Mouse (Mus musculus) stomach, embryonic 15.5 days (tissue): ENCODE measurements around the gene Slc2a4. TPM values are rescaled to one million over a fixed set of nuclear protein-coding genes. Genes with fewer than 3 reads are reported as not detected.
"Not testable (repeated sequence)": the region's sequence is repeated elsewhere in the genome, so short reads cannot be mapped to it uniquely, and the experiment has no call there.

Experiments used
- ATAC-seq: fragments of 200-750 bp; cut with Nextera tagmentation; 2 replicates; pipeline ENCODE4 v1.8.0; 2017; ENCODE audit warnings: low read depth, moderate number of reproducible peaks, moderate TSS enrichment; ENCODE audit not compliant: insufficient read depth, low FRiP score
- H3K27ac ChIP-seq: fragments of 300-500 bp; sonication (generic); 2 replicates; pipeline ENCODE4 v1.5.1; 2015; ENCODE audit warnings: mild to moderate bottlenecking, inconsistent platforms
- H3K27me3 ChIP-seq: fragments of 300-500 bp; sonication (generic); replicated peaks from 2 replicates; pipeline ENCODE4 v1.6.1; 2015; ENCODE audit warnings: inconsistent platforms
- H3K36me3 ChIP-seq: fragments of 300-500 bp; sonication (generic); 2 replicates; pipeline ENCODE4 v1.6.1; 2015; ENCODE audit warnings: inconsistent platforms
- H3K4me1 ChIP-seq: fragments of 300-500 bp; sonication (generic); 2 replicates; pipeline ENCODE4 v1.6.1; 2015; ENCODE audit warnings: inconsistent platforms
- H3K4me2 ChIP-seq: fragments of 300-500 bp; sonication (generic); 2 replicates; pipeline ENCODE4 v1.6.1; 2015; ENCODE audit warnings: mild to moderate bottlenecking, inconsistent platforms
- H3K4me3 ChIP-seq: fragments of 300-500 bp; sonication (generic); replicated peaks from 2 replicates; pipeline ENCODE4 v1.5.1; 2015; ENCODE audit warnings: inconsistent platforms
- H3K9ac ChIP-seq: fragments of 300-500 bp; sonication (generic); 2 replicates; pipeline ENCODE4 v1.6.1; 2015; ENCODE audit warnings: inconsistent platforms
- H3K9me3 ChIP-seq: fragments of 300-500 bp; sonication (generic); 2 replicates; pipeline ENCODE4 v1.6.1; 2016; ENCODE audit warnings: inconsistent platforms
- WGBS: fragments of 180-500 bp; shearing (Covaris S2); methylation state at CpG from one replicate; pipeline ENCODE4 v1.1.7; 2015; 5-methylcytosine and 5-hydroxymethylcytosine counted together
- polyA plus RNA-seq: library from polyadenylated mRNA; unstranded; fragments of >200 nt; fragmentation: Nextera tagmentation; extraction: Ambion mirVana; gene quantifications from 2 replicates; pipeline ENCODE4 v1.2.1, GENCODE M21; 2015

Slc2a4 gene
- polyA plus RNA-seq, 1 experiment from 2014 or later, result 26.3 TPM

DNA sequence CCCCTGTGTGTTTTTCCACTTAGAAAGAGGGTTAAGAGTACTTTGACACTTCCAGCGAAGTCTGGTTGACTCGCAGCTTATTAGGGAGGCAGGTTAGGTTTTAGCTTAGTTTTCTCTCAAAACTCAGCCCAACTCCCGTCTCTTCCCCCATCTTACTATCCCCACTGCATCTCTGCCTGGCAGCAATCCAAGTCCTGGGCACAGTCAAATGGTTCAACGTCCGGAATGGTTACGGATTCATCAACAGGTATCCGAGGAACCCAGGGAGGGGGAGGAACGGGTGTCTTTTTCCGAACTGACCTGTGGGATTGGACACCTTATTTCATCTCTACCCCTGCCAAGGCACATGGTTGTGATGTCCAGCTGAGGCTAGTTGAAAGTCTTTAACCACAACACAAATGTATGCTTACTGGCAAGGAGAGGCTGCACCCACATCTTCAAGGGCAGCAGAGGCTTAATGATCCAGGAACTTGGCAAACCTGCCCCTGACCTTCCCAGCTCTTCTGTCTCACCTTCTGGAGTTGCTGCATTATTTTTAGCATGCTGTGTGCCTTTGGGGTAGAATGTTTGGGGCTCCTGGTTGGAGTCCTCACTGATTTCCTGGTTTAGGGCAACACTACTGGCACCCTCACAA lies 11.2 kb downstream of the Slc2a4 start:
- Histone ChIP-seq H3K4me3 (peak overlapping the region; percentile 49), H3K9me3 (no peaks in the 10 kb centered on the region), H3K9ac (no peak overlapping the region), H3K27me3 (peaks cover 9% of the 10 kb centered on the region; the same call in 1 of the 2 replicates), H3K27ac (no peak overlapping the region; the same call in 1 of the 2 replicates), H3K4me2 (peak overlapping the region; percentile 98), H3K36me3 (no peaks in the 10 kb centered on the region), H3K4me1 (peaks cover 39% of the 10 kb centered on the region)
- no peak for ATAC-seq
- WGBS, result 23% methylated on average over 9 of the region's 9 CpGs

DNA sequence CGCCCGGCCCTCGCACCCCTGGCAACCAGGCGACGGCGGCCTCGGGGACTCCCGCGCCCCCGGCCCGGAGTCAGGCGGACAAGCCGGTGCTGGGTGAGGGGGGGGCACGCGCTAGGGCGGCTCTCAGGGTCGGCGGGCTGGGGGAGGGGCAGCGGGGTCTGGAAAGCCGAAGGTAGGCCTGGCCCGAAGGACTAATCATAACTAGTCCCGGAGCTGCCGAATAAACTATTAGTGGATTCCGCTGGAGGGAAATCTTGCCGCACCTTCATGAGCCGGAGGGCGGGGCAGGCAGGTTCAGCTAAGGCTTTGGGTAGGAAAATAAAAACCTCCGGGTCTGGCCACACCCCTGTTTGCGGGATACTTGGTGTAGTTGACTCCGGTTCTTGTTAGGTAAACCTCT lies 11.8 kb downstream of the Slc2a4 start:
- Histone ChIP-seq H3K9ac (peak overlapping the region; percentile 27; the same call in 1 of the 2 replicates), H3K36me3 (no peaks in the 10 kb centered on the region), H3K9me3 (no peaks in the 10 kb centered on the region), H3K27me3 (peaks cover 9% of the 10 kb centered on the region; the same call in 1 of the 2 replicates), H3K4me1 (peaks cover 39% of the 10 kb centered on the region), H3K4me2 (peak overlapping the region; percentile 98), H3K4me3 (peak overlapping the region; percentile 49), H3K27ac (no peak overlapping the region)
- 3% methylated on average over 28 of the region's 30 CpGs for WGBS
- no peak for ATAC-seq

DNA sequence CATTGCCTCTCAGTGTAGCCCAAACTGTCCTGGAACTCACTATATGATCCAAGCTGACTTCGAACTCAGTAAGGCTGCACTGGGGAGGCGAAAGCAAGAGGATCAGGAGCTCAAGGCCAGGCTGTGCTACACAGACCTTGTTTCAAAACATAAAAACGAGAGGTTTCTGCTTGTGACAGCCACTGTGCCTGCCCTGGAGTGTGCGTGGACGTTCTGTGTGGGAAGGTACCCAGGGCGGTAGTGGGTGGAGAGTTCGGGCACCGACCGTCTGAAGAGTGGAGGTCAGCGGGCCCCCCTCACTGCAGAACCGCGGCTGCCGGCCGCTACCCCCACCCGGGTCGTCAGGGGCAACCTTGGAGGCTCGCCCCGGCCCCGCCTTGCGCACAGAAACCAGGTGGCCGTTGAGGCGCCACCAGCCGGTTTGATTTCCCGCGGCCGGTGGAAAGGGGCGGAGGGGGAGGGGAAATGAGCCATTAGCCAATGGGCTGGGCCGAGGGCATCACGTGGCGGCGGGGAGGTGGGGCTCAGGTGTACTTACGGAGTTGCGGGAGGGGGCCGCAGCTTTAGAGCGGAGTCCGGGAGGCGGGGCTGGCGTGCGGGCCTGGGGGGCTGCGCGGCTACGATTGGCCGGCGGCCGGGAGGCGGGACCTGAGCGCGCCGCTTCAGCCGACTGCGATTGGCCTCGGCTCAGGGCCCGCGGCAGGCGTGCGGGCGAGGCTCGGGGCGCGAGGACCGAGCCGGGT lies 12.7 kb downstream of the Slc2a4 start, which contains the start of gene Ybx2:
Gene Ybx2, plus strand, starts transcription at position 660 of the 743 bp plus-strand sequence.
- Histone ChIP-seq H3K4me2 (peak within 1 kb of the TSS; percentile 98), H3K4me1 (peaks cover 39% of the 10 kb centered on the region), H3K4me3 (peak within 1 kb of the TSS; percentile 49), H3K9me3 (no peaks in the 10 kb centered on the region), H3K9ac (peak within 1 kb of the TSS; percentile 27; the same call in 1 of the 2 replicates), H3K36me3 (no peaks in the 10 kb centered on the region), H3K27ac (no peak within 1 kb of the TSS; the same call in 1 of the 2 replicates), H3K27me3 (peaks cover 9% of the 10 kb centered on the region; the same call in 1 of the 2 replicates)
- WGBS, result 2% methylated on average over 44 of the region's 62 CpGs
- ATAC-seq, result peak; percentile 84

DNA sequence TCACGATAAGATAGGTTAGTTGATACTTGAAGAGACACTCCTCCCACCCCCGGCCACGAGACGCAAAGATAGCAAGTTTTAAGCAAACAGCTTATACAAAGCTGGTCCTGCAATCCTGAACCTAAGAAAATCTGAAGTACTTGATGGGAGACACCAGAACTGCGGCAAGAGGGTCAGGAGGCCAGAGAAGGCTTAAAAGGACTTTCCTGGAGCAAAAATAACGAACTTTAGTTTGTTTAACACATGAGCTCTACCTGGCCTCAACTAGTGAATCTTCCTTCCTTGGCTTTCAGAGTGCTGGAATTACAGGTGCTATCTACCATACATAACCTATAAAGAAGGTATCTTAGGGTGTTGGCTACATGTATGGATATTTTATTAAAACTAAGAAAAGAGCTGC lies 13.3 kb downstream of the Slc2a4 start:
- Histone ChIP-seq H3K27ac (no peak overlapping the region; the same call in 1 of the 2 replicates), H3K9ac (no peak overlapping the region), H3K36me3 (no peaks in the 10 kb centered on the region), H3K27me3 (peaks cover 9% of the 10 kb centered on the region; the same call in 1 of the 2 replicates), H3K4me2 (peak overlapping the region; percentile 98), H3K4me1 (peaks cover 39% of the 10 kb centered on the region), H3K9me3 (no peaks in the 10 kb centered on the region), H3K4me3 (0 out of 2 replicates have a peak overlapping the region, but pooled peaks have one; percentile 22)
- WGBS, result 11% methylated on average over 6 of the region's 6 CpGs
- no peak for ATAC-seq

DNA sequence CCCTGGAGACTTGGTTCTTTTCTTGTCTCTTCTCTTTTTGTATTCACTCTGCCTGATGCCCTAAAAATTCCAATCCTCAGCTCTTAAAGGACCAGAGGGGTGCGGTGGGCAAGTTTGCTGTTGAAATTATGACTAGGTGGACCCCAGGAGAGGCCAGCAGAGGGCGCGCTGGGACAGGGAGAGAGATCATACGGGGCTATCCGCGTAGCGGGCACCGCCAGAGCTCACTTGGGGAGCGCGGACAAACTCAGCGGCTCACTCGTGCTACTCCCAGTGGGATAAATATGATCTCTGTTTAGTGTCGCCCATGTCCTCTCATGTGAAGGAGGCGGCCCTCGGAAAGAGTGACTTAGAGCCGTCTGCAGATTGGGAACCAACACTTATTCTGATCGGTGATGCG lies 13.8 kb downstream of the Slc2a4 start:
- WGBS, result under 1% methylated on average over 18 of the region's 18 CpGs
- Histone ChIP-seq H3K9ac (no peak overlapping the region), H3K4me3 (0 out of 2 replicates have a peak overlapping the region, but pooled peaks have one; percentile 22), H3K4me1 (peaks cover 39% of the 10 kb centered on the region), H3K36me3 (no peaks in the 10 kb centered on the region), H3K4me2 (peak overlapping the region; percentile 98), H3K27ac (no peak overlapping the region), H3K27me3 (peaks cover 9% of the 10 kb centered on the region; the same call in 1 of the 2 replicates), H3K9me3 (no peaks in the 10 kb centered on the region)
- peak; percentile 58; the same call in 1 of the 2 replicates for ATAC-seq

DNA sequence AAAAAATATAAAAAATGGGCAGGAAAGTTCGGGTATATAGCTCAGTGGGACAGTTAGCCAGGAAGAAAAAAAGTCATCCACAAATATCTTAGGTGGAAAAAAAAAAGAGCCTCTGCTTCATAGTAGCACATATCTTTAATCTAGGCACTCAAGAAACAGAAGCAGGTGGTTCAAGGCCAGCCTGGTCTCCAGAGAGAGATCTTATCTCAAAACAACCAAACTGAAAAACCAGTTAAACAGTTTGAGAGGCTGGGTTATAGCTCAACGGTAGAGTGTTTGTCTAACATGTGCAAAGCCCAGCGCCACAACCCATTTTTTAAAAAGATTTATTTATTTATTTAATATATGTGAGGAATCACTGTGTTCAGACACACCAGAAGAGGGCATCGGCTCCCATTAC lies 14.9 kb downstream of the Slc2a4 start:
- WGBS, result 59% methylated on average over 4 of the region's 4 CpGs
- H3K27ac ChIP-seq, result no peak overlapping the region
- no peak overlapping the region for H3K4me3 ChIP-seq
- H3K9me3 ChIP-seq, result no peaks in the 10 kb centered on the region
- H3K9ac ChIP-seq, result no peak overlapping the region
- 0 out of 2 replicates have a peak, but pooled peaks cover 3% of the 10 kb centered on the region for H3K27me3 ChIP-seq
- ATAC-seq, result no peak
- H3K4me1 ChIP-seq, result peaks cover 39% of the 10 kb centered on the region
- no peaks in the 10 kb centered on the region for H3K36me3 ChIP-seq
- H3K4me2 ChIP-seq, result no peak overlapping the region

DNA sequence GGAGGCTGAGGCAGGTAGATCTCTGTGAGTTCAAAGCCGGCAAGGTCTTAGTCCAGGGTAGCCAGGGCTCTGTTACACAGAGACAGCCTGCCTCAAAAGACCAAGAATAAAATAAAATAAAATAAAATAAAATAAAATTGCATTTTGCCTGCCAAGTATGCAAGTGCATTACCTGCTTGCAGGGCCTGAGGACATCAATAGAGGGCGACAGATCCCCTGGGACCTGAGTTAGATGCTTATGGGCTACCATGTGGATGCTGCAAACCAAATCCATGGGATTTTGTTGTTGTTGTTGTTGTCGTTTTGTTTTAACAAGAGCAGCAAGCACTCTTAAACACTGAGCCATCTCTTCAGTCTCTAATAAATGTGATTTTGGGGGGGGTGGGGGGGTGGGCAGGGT lies 15.7 kb downstream of the Slc2a4 start:
- ATAC-seq, result no peak
- Histone ChIP-seq H3K36me3 (no peaks in the 10 kb centered on the region), H3K4me1 (peaks cover 32% of the 10 kb centered on the region), H3K27me3 (0 out of 2 replicates have a peak, but pooled peaks cover 3% of the 10 kb centered on the region), H3K9ac (no peak overlapping the region), H3K4me3 (no peak overlapping the region), H3K9me3 (no peaks in the 10 kb centered on the region), H3K27ac (no peak overlapping the region), H3K4me2 (no peak overlapping the region)
- 30% methylated on average over 3 of the region's 3 CpGs for WGBS

DNA sequence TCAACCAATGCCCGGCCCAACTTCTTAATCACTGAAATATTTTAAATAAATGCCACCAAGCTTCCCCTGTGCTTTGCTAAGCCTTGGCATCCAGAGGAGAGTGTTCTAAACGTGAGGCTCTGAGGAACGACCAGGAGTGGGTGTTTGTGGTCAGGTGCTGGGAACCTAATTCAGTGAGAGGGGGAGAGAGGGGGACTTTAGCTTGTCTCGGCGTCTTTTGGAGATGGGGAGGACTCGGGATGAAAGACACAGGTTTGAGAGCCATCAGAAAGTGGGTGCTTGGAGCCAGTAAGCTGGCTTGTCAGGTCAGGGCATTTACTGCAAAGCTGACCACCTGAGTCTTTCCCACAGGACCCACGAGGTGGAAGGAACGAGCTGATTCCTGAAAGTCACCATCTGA lies 16.2 kb downstream of the Slc2a4 start:
- 66% methylated on average over 8 of the region's 8 CpGs for WGBS
- H3K9me3 ChIP-seq, result no peaks in the 10 kb centered on the region
- no peaks in the 10 kb centered on the region for H3K36me3 ChIP-seq
- H3K4me3 ChIP-seq, result no peak overlapping the region
- no peak overlapping the region for H3K4me2 ChIP-seq
- H3K27ac ChIP-seq, result no peak overlapping the region
- H3K4me1 ChIP-seq, result peaks cover 27% of the 10 kb centered on the region
- H3K27me3 ChIP-seq, result 0 out of 2 replicates have a peak, but pooled peaks cover 3% of the 10 kb centered on the region
- H3K9ac ChIP-seq, result no peak overlapping the region
- no peak for ATAC-seq

DNA sequence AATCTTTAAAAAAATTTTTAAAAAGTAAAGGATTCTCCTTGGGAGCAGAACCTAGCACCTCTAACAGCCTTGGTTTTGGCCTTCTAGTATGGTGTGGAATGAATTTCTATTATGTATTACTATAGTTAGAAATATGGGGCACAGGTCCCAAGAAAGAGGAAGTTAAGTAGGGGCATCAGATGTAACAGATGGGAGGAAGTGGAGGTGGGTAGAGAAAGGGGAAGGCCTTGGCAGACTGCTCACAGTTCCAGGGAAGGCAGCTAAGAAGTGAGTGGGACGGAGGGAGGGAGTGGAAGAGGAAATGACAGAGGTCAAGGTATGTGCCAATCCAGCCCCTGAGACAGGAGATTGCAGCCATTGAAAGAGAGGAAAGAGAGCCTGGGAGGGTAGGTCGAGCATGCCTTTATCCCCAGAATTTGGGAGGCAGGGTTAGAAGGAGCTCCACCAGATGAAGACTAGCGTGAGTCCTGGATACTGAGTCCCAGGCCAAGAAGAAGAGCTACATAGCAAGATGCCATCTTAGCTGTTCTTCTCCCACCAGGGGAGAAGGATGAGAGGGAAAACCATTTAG lies 16.9 kb downstream of the Slc2a4 start:
- peaks cover 20% of the 10 kb centered on the region for H3K4me1 ChIP-seq
- H3K4me2 ChIP-seq, result no peak overlapping the region
- H3K27ac ChIP-seq, result no peak overlapping the region; the same call in 1 of the 2 replicates
- H3K27me3 ChIP-seq, result 0 out of 2 replicates have a peak, but pooled peaks cover 3% of the 10 kb centered on the region
- H3K9ac ChIP-seq, result no peak overlapping the region
- no peaks in the 10 kb centered on the region for H3K36me3 ChIP-seq
- no peak for ATAC-seq
- no peaks in the 10 kb centered on the region for H3K9me3 ChIP-seq
- WGBS, result 55% methylated on average over 3 of the region's 3 CpGs
- no peak overlapping the region for H3K4me3 ChIP-seq

DNA sequence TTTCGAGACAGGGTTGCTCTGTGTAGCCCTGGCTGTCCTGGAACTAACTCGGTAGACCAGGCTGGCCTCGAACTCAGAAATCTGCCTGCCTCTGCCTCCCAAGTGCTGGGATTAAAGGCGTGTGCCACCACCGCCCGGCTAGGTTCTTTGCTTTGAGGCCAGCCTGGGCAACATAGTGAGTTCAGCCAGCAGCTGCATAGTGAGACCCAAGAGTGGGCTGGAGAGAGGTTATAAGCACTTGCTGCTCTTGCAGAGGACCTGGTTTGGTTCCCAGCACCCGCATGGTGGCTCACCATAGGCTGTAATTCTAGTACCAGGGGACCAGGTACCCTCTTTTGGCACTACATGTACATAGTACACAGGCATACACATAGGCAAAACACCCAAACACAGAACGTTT lies 17.8 kb downstream of the Slc2a4 start:
- H3K4me1 ChIP-seq, result peaks cover 12% of the 10 kb centered on the region
- not testable (repeated sequence) for H3K9ac ChIP-seq, H3K4me3 ChIP-seq, H3K4me2 ChIP-seq, H3K36me3 ChIP-seq, H3K27me3 ChIP-seq, H3K27ac ChIP-seq, ATAC-seq, H3K9me3 ChIP-seq
- 81% methylated on average over 8 of the region's 8 CpGs for WGBS

DNA sequence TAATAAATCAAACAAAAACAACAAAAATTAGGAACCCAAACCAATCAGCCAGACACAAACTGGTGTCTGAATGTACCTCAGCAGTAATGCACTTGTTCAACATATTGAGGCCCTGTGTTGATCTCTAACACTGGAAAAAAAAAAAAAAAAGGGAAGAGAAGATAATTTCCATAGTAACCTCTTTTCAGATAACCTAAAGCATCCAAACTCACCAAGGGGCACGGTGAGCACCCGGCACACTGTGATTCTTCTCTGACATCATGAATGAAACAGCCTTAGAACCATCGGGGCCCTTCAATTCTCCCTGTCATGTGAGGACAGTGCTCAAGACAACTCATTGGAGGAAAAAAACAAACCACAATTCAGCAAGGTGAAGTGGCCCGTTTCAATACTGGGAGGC lies 18.3 kb downstream of the Slc2a4 start:
- Histone ChIP-seq H3K4me1 (peaks cover 9% of the 10 kb centered on the region; the same call in 1 of the 2 replicates), H3K9ac (no peak overlapping the region), H3K4me2 (no peak overlapping the region), H3K27ac (no peak overlapping the region), H3K36me3 (no peaks in the 10 kb centered on the region), H3K27me3 (no peaks in the 10 kb centered on the region), H3K4me3 (no peak overlapping the region), H3K9me3 (no peaks in the 10 kb centered on the region)
- 44% methylated on average over 4 of the region's 4 CpGs for WGBS
- no peak for ATAC-seq
